Mouse (Mus musculus) liver, adult 2 months (tissue): ENCODE results near the gene Slc13a1.

Source experiments
- CTCF ChIP-seq: fragments of 200-500 bp; IDR thresholded peaks from 2 replicates; pipeline ENCODE4 v1.5.1; 2011; ENCODE audit warnings: low read depth, low read length, control low read depth
- POLR2A ChIP-seq: fragments of 200-500 bp; IDR thresholded peaks from 2 replicates; pipeline ENCODE4 v1.6.1; 2011; ENCODE audit warnings: low read length, control low read depth; ENCODE audit not compliant: insufficient read depth; ENCODE audit errors: extremely low read depth

DNA sequence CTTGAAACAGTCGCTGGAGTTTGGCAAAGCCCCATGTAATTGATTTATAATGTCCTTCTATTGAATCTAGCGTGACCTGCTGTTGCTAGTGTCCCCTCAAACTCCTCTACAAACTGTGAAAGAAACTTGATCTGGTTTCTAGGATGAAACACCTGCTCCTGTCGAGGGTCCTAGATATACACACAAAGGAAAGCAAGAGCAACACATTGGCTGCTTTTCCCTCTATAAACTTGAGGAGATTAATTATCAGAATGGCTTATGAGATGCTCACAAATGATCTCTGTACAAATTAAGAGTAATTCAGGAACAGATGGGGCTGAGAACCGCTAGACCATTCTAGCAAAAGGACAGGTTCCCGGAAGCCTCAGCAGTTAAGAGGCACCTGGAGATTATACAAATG is 67.2 kb downstream of the Slc13a1 start:
- no peak for TF ChIP-seq CTCF
- no peak for TF ChIP-seq POLR2A
